Mouse (Mus musculus): ENCODE measurements around the gene Shkbp1. TPM values are rescaled to one million over a fixed set of nuclear protein-coding genes. Genes with fewer than 3 reads are reported as not detected.
A peak's percentile ranks its signal among the peaks of the same experiment; 100 is the strongest.

The Shkbp1 gene
- polyA plus RNA-seq, 1 experiment from 2014 or later = 31.2 TPM

DNA sequence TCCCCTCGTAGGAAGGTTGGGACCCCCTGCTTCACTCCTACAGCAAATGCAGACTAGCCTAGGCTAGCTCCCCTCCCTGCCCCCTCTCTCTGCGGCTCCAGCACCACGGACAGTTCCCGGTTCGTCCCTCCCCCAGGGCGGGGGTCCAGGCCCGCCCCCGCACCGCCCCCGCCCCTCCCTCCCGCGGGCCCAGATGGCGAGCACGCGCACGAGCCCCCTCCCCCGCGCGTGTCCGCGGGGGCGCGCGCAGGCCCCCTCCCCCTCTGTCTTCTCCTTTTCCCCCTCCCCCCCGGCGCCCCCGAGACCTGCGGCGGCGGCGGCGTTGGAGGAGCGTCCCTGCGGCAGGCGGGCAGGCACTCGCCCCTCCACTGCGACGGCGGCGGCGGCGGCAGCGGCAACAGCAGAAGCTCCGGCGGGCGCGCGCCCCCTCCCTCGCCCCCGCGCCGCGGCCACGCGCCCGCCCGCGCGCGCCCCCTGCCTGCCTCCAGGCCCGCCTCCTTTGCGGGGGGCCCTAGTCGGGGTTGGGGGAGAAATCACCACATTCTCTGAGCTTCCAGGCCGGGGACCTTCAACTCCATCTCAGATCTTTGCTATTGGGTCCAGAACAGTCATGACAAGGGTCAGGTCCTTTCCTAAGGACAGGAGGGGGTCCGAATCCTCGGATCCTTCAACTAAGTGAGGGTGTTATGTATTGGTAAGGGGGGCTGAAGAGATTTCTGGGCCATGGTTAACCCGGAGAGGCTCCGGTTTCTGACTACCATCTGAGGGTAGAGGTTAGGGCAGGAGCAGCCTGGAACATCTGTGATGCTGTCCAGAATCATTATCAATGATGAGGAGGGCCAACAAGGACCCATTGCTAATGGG, 40.6 kb upstream of the Shkbp1 start:
- H3K9me3 ChIP-seq (ENCODE audit: low read length) = no peaks in the 10 kb centered on the region
- no peaks in the 10 kb centered on the region for H3K36me3 ChIP-seq (ENCODE audit: insufficient read depth, low read length)
- no peak overlapping the region for H3K9ac ChIP-seq (replicated peaks; ENCODE audit: low read depth)
- H3K4me1 ChIP-seq (ENCODE audit: insufficient read depth, low read depth, low read length) = no peaks in the 10 kb centered on the region
- ATAC-seq (no peak), DNase-seq (ENCODE audit: low spot score) (peak; percentile 28)
- H3K27me3 ChIP-seq (replicated peaks; ENCODE audit: insufficient read depth, low read length) = peaks cover 37% of the 10 kb centered on the region
- peak overlapping the region; percentile 41 for H3K4me3 ChIP-seq (ENCODE audit: low read depth, low read length)
- peak overlapping the region; percentile 70 for H3K4me2 ChIP-seq (replicated peaks; ENCODE audit: low read depth, low read length)
- H3K27ac ChIP-seq (ENCODE audit: low read length) = no peak overlapping the region
- WGBS = 4% methylated on average over 14 of the region's 68 CpGs
- TF ChIP-seq EP300 (IDR thresholded peaks at IDR 0.05) = no peak
- no peak for TF ChIP-seq CTCF (IDR thresholded peaks at IDR 0.05)

DNA sequence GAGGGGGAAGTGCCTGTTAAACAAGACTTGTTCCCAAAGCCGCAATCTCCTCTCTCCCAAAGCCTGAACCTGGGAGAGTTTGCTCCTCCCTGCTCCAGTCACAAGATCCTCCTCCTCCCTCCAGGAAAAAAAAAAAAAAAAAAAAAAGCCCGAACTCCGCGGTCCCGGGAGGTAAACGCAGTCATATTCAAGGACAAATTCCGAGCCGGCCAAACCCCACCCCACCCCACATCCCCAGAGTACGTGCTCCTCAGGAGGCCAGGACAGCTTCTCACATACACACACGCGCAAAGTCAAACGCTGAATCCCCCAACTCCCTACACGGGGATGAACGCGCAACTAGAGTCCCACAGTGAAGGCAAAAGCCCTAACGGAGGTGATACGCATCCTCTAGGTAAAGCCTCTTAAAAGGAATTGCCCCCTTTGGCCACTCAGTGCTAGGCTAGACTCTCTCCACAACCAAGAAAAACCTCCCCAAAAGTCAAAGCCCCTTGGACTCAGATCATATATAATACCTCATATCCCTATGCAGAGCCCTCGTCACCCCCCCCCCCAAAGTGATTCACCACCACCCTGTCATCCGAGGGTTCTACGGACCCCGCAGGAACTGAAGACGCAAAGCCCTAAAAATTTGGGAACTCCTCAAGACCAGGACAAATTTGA, 39.8 kb upstream of the Shkbp1 start:
- TF ChIP-seq CTCF (IDR thresholded peaks at IDR 0.05) (no peak), EP300 (IDR thresholded peaks at IDR 0.05) (no peak)
- no peak overlapping the region for H3K27ac ChIP-seq (ENCODE audit: low read length)
- H3K4me2 ChIP-seq (replicated peaks; ENCODE audit: low read depth, low read length) = peak overlapping the region; percentile 70; the same call in 1 of the 2 replicates
- peak overlapping the region; percentile 41; the same call in 1 of the 2 replicates for H3K4me3 ChIP-seq (ENCODE audit: low read depth, low read length)
- H3K4me1 ChIP-seq (ENCODE audit: insufficient read depth, low read depth, low read length) = no peaks in the 10 kb centered on the region
- H3K9me3 ChIP-seq (ENCODE audit: low read length) = no peaks in the 10 kb centered on the region
- no peak overlapping the region for H3K9ac ChIP-seq (replicated peaks; ENCODE audit: low read depth)
- H3K36me3 ChIP-seq (ENCODE audit: insufficient read depth, low read length) = no peaks in the 10 kb centered on the region
- peaks cover 37% of the 10 kb centered on the region for H3K27me3 ChIP-seq (replicated peaks; ENCODE audit: insufficient read depth, low read length)
- 0 out of 2 replicates have a peak, but pooled peaks have one; percentile 5 for ATAC-seq
- WGBS = 3% methylated on average over 21 of the region's 22 CpGs
- DNase-seq (ENCODE audit: low spot score) = no peak

DNA sequence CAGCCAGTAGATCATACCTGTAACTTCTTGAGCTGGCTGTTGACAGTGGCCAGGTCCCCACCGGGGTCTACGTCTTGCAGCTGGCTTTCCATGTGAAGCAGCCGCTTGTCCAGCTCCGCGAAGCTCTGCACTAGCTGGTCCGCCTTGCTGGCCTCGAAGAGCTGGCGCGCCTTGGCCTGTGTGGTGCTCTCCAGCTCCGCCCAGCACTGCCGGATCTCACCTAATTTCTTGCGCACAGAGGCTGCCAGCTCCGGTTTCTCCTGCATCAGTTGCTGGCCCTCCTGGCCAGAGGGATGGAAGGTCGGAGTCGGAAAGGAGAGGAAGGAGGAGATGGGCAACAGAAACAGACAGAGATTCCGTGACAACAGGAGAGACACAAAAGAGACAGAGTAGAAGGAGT, 35.6 kb upstream of the Shkbp1 start:
- H3K27me3 ChIP-seq (replicated peaks; ENCODE audit: insufficient read depth, low read length) = peaks cover 21% of the 10 kb centered on the region; the same call in 1 of the 2 replicates
- H3K9ac ChIP-seq (replicated peaks; ENCODE audit: low read depth) = no peak overlapping the region
- H3K4me3 ChIP-seq (ENCODE audit: low read depth, low read length) = no peak overlapping the region
- no peak overlapping the region for H3K27ac ChIP-seq (ENCODE audit: low read length)
- no peak for TF ChIP-seq CTCF (IDR thresholded peaks at IDR 0.05)
- ATAC-seq (no peak), DNase-seq (ENCODE audit: low spot score) (no peak)
- H3K36me3 ChIP-seq (ENCODE audit: insufficient read depth, low read length) = no peaks in the 10 kb centered on the region
- 24% methylated on average over 16 of the region's 16 CpGs for WGBS
- H3K9me3 ChIP-seq (ENCODE audit: low read length) = no peaks in the 10 kb centered on the region
- H3K4me2 ChIP-seq (replicated peaks; ENCODE audit: low read depth, low read length) = no peak overlapping the region
- no peaks in the 10 kb centered on the region for H3K4me1 ChIP-seq (ENCODE audit: insufficient read depth, low read depth, low read length)

DNA sequence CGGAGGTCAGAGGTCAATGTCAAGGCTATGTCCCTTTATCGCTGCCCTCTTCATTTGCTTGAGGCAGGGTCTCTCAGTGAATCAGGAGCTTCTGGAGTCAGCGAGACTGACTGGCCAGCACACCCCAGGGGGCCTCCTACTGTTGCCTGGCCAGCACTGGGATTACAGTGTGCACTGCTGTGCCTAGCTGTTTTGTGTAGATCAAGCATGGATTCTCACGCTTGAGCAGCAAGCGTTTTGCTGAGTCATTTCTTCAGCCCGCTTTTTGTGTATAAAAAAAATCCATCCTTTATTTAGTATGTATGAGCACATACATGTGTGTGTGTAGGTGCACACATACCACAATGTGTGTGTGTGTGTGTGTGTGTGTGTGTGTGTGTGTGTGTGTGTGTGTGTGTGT, 33.4 kb upstream of the Shkbp1 start:
- ATAC-seq = no peak
- H3K4me1 ChIP-seq (ENCODE audit: insufficient read depth, low read depth, low read length) = no peaks in the 10 kb centered on the region
- H3K27me3 ChIP-seq (replicated peaks; ENCODE audit: insufficient read depth, low read length) = no peaks in the 10 kb centered on the region
- H3K9me3 ChIP-seq (ENCODE audit: low read length) = no peaks in the 10 kb centered on the region
- no peak overlapping the region for H3K4me2 ChIP-seq (replicated peaks; ENCODE audit: low read depth, low read length)
- H3K36me3 ChIP-seq (ENCODE audit: insufficient read depth, low read length) = no peaks in the 10 kb centered on the region
- no peak overlapping the region for H3K9ac ChIP-seq (replicated peaks; ENCODE audit: low read depth)
- WGBS = 57% methylated on average over 6 of the region's 6 CpGs
- H3K27ac ChIP-seq (ENCODE audit: low read length) = no peak overlapping the region
- TF ChIP-seq CTCF (IDR thresholded peaks at IDR 0.05) (no peak), EP300 (IDR thresholded peaks at IDR 0.05) (no peak)
- no peak for DNase-seq (ENCODE audit: low spot score)
- no peak overlapping the region for H3K4me3 ChIP-seq (ENCODE audit: low read depth, low read length)

DNA sequence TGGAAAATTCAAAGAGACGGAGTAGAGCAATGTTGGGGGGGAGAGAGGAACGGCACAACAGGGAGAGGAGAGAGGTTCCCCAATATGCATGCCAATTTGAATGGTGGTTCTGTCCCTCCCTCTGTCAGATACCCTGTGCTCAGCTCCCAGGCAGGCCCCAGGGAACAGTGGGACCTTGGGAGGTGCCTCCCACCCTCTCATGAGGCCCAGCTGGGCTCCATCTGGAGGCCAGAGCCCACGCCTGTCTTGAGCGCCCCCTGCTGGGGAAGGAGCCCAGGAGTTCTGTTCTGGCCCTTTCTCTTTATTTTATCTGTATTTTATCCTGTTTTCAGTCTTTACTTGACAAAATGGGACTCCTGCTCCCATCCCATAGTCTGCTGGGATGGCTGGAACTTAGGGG, 28.9 kb upstream of the Shkbp1 start:
- H3K4me3 ChIP-seq (ENCODE audit: low read depth, low read length) = no peak overlapping the region
- peak; percentile 88 for TF ChIP-seq CTCF (IDR thresholded peaks at IDR 0.05)
- TF ChIP-seq EP300 (IDR thresholded peaks at IDR 0.05) = no peak
- no peak overlapping the region for H3K4me2 ChIP-seq (replicated peaks; ENCODE audit: low read depth, low read length)
- no peak overlapping the region for H3K9ac ChIP-seq (replicated peaks; ENCODE audit: low read depth)
- H3K4me1 ChIP-seq (ENCODE audit: insufficient read depth, low read depth, low read length) = no peaks in the 10 kb centered on the region
- ATAC-seq (peak; percentile 63), DNase-seq (ENCODE audit: low spot score) (peak; percentile 66)
- no peaks in the 10 kb centered on the region for H3K27me3 ChIP-seq (replicated peaks; ENCODE audit: insufficient read depth, low read length)
- WGBS = 44% methylated on average over 4 of the region's 4 CpGs
- H3K36me3 ChIP-seq (ENCODE audit: insufficient read depth, low read length) = no peaks in the 10 kb centered on the region
- no peaks in the 10 kb centered on the region for H3K9me3 ChIP-seq (ENCODE audit: low read length)
- H3K27ac ChIP-seq (ENCODE audit: low read length) = no peak overlapping the region

DNA sequence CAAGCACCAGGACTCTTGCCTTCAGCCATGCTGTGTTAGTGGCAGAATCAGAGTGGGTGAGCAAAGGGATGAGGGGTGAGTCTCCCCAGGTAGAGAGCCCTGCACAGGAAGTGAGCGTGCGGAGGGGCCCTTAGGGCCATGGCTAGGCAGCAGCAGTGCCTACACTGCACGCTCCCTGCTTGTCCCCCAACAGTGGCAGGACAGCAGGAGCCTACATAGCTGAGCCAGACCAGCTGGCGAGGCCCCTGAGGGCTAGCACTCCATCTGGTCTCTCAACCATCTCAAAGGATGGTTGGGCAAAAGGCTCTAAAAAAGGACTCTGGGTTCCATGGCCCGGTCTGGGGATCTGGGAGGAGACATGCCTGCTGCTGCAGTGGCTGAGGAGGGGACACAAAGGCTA, 28.3 kb upstream of the Shkbp1 start:
- Histone ChIP-seq H3K9me3 (ENCODE audit: low read length) (no peaks in the 10 kb centered on the region), H3K4me3 (ENCODE audit: low read depth, low read length) (no peak overlapping the region), H3K4me2 (replicated peaks; ENCODE audit: low read depth, low read length) (no peak overlapping the region), H3K27ac (ENCODE audit: low read length) (no peak overlapping the region), H3K4me1 (ENCODE audit: insufficient read depth, low read depth, low read length) (no peaks in the 10 kb centered on the region), H3K36me3 (ENCODE audit: insufficient read depth, low read length) (no peaks in the 10 kb centered on the region), H3K9ac (replicated peaks; ENCODE audit: low read depth) (no peak overlapping the region), H3K27me3 (replicated peaks; ENCODE audit: insufficient read depth, low read length) (no peaks in the 10 kb centered on the region)
- TF ChIP-seq CTCF (IDR thresholded peaks at IDR 0.05) (no peak), EP300 (IDR thresholded peaks at IDR 0.05) (no peak)
- DNase-seq (ENCODE audit: low spot score) = no peak
- WGBS = 76% methylated on average over 5 of the region's 5 CpGs
- ATAC-seq = no peak
